Mouse (Mus musculus) liver, embryonic 16.5 days (tissue): ENCODE data around the gene Lect2. TPM values are rescaled to one million over a fixed set of nuclear protein-coding genes. Genes with fewer than 3 reads are reported as not detected.

Source experiments
- ATAC-seq: fragments of 200-750 bp; cut with Nextera tagmentation; 2 replicates; pipeline ENCODE4 v1.8.0; 2017; ENCODE audit warnings: low read depth, mild to moderate bottlenecking, moderate number of reproducible peaks, moderate library complexity
- H3K27ac ChIP-seq: fragments of 300-500 bp; sonication (generic); 2 replicates; pipeline ENCODE4 v1.5.1; 2014; ENCODE audit warnings: mild to moderate bottlenecking, low read length
- H3K27me3 ChIP-seq: fragments of 300-500 bp; sonication (generic); 2 replicates; pipeline ENCODE4 v1.6.1; 2014; ENCODE audit warnings: low read depth, low read length, mixed read lengths; ENCODE audit not compliant: control insufficient read depth, insufficient read depth
- H3K36me3 ChIP-seq: fragments of 300-500 bp; sonication (generic); 2 replicates; pipeline ENCODE4 v1.6.1; 2014; ENCODE audit warnings: mild to moderate bottlenecking; ENCODE audit not compliant: control insufficient read depth, insufficient read depth
- H3K4me1 ChIP-seq: fragments of 300-500 bp; sonication (generic); 2 replicates; pipeline ENCODE4 v1.6.1; 2014; ENCODE audit warnings: low read depth, low read length, mixed read lengths; ENCODE audit not compliant: control insufficient read depth
- H3K4me2 ChIP-seq: fragments of 300-500 bp; sonication (generic); 2 replicates; pipeline ENCODE4 v1.6.1; 2014; ENCODE audit warnings: low read depth, low read length, mixed read lengths
- H3K4me3 ChIP-seq: fragments of 300-500 bp; sonication (generic); 2 replicates; pipeline ENCODE4 v1.5.1; 2014; ENCODE audit warnings: low read depth, mild to moderate bottlenecking, low read length
- H3K9ac ChIP-seq: fragments of 300-500 bp; sonication (generic); 2 replicates; pipeline ENCODE4 v1.6.1; 2014; ENCODE audit warnings: low read depth, low read length
- H3K9me3 ChIP-seq: fragments of 300-500 bp; sonication (generic); replicated peaks from 2 replicates; pipeline ENCODE4 v1.6.1; 2016; ENCODE audit warnings: low read length; ENCODE audit not compliant: control insufficient read depth
- WGBS: fragments of 180-500 bp; shearing (Covaris S2); extraction: QIAGEN DNeasy Blood & Tissue Kit; methylation state at CpG from one replicate; pipeline ENCODE4 v1.1.7; 2014; ENCODE audit not compliant: insufficient replicate concordance; 5-methylcytosine and 5-hydroxymethylcytosine counted together
- polyA plus RNA-seq: library from polyadenylated mRNA; unstranded; fragments of >200 nt; fragmentation: Nextera tagmentation; extraction: Ambion mirVana; gene quantifications from 2 replicates; pipeline ENCODE4 v1.2.1, GENCODE M21; 2015

Lect2 gene
- polyA plus RNA-seq, 1 experiment from 2014 or later: 40.2 TPM

GRCm38 (mm10) chr13:56566336-56566735 is 18.0 kb upstream of the Lect2 start:
- H3K27me3 ChIP-seq: no peaks in the 10 kb centered on the region
- H3K4me3 ChIP-seq: no peak overlapping the region
- WGBS: 72% methylated on average over 10 of the region's 10 CpGs
- no peak overlapping the region for H3K4me2 ChIP-seq
- H3K4me1 ChIP-seq: no peaks in the 10 kb centered on the region
- H3K36me3 ChIP-seq: no peaks in the 10 kb centered on the region
- no peak for ATAC-seq
- H3K9ac ChIP-seq: no peak overlapping the region
- no peaks in the 10 kb centered on the region for H3K9me3 ChIP-seq
- H3K27ac ChIP-seq: no peak overlapping the region

- Histone ChIP-seq H3K27me3 (no peaks in the 10 kb centered on the region), H3K9ac (no peak overlapping the region), H3K36me3 (no peaks in the 10 kb centered on the region), H3K9me3 (no peaks in the 10 kb centered on the region), H3K4me1 (peaks cover 2% of the 10 kb centered on the region), H3K4me2 (no peak overlapping the region), H3K27ac (no peak overlapping the region), H3K4me3 (no peak overlapping the region)
- no peak for ATAC-seq
- WGBS: 27% methylated on average over 6 of the region's 6 CpGs
Measured at GRCm38 (mm10) chr13:56563075-56563474, 14.8 kb upstream of the Lect2 start.

GRCm38 (mm10) chr13:56561129-56561528 is 12.8 kb upstream of the Lect2 start:
- peak; percentile 71; the same call in 1 of the 2 replicates for ATAC-seq
- Histone ChIP-seq H3K4me1 (peaks cover 2% of the 10 kb centered on the region), H3K4me3 (no peak overlapping the region), H3K9ac (no peak overlapping the region), H3K9me3 (no peaks in the 10 kb centered on the region), H3K27ac (no peak overlapping the region), H3K27me3 (no peaks in the 10 kb centered on the region), H3K36me3 (no peaks in the 10 kb centered on the region), H3K4me2 (no peak overlapping the region)
- 57% methylated on average over 8 of the region's 8 CpGs for WGBS

DNA sequence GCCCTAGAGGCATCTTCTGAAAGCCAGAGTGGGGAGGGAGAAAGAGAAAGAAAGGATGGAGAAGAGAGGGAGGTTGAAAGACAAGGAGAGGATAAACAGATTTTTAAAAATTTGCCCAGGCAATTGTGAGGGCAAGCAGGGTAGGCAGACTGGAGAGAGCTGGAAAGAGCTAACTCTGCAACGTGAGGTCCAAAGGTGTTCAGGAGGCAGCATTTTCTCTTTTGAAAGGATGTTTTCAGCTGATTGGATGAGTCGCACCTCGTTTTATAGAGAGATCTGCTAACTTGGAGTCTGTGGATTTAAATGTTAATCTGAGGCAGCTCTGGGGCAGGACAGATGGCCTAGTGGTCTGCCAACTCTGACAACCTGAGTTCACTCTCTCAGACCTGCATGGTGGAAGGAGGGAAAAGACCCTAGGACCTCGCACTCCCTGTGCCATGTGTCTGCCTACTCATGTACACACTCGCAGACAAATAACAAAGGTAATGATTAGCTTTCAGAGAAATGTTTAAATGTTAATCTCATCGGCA is 11.6 kb upstream of the Lect2 start:
- no peak overlapping the region for H3K4me3 ChIP-seq
- peaks cover 2% of the 10 kb centered on the region for H3K4me1 ChIP-seq
- no peaks in the 10 kb centered on the region for H3K9me3 ChIP-seq
- H3K4me2 ChIP-seq: no peak overlapping the region
- H3K36me3 ChIP-seq: no peaks in the 10 kb centered on the region
- H3K9ac ChIP-seq: no peak overlapping the region
- no peak for ATAC-seq
- no peak overlapping the region for H3K27ac ChIP-seq
- 45% methylated on average over 6 of the region's 6 CpGs for WGBS
- no peaks in the 10 kb centered on the region for H3K27me3 ChIP-seq

- peaks cover 2% of the 10 kb centered on the region for H3K4me1 ChIP-seq
- no peaks in the 10 kb centered on the region for H3K27me3 ChIP-seq
- no peak overlapping the region for H3K9ac ChIP-seq
- no peaks in the 10 kb centered on the region for H3K36me3 ChIP-seq
- no peaks in the 10 kb centered on the region for H3K9me3 ChIP-seq
- peak overlapping the region; percentile 42; the same call in 1 of the 2 replicates for H3K27ac ChIP-seq
- H3K4me2 ChIP-seq: no peak overlapping the region
- peak; percentile 71 for ATAC-seq
- WGBS: 26% methylated on average over 3 of the region's 3 CpGs
- H3K4me3 ChIP-seq: no peak overlapping the region
Measured at GRCm38 (mm10) chr13:56558811-56559210, 10.5 kb upstream of the Lect2 start.

GRCm38 (mm10) chr13:56556701-56557100 is 8.4 kb upstream of the Lect2 start:
- ATAC-seq: no peak
- no peaks in the 10 kb centered on the region for H3K36me3 ChIP-seq
- WGBS: 44% methylated on average over 3 of the region's 3 CpGs
- peaks cover 2% of the 10 kb centered on the region for H3K4me1 ChIP-seq
- H3K4me3 ChIP-seq: no peak overlapping the region
- no peak overlapping the region for H3K4me2 ChIP-seq
- H3K27ac ChIP-seq: no peak overlapping the region
- no peaks in the 10 kb centered on the region for H3K9me3 ChIP-seq
- H3K9ac ChIP-seq: no peak overlapping the region
- no peaks in the 10 kb centered on the region for H3K27me3 ChIP-seq

DNA sequence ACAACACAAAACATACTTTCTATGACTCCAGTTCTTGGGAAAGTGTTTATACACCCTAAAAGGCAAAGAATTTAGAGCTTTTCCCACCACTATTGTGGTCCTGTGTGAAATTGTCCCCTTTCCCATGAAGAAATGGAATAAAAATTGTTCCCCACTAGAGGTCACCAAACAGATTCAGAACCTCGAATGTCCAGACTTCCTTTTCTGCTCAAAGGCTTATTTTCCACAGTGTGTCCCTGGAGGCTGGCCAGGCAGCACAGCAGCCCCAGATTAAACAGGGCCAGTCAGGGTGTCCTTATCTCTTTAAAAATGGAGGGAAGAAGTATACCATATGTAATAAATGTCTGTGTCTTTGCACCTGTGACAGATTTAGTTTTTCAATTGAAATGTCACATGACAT is 7.7 kb upstream of the Lect2 start:
- peaks cover 2% of the 10 kb centered on the region for H3K4me1 ChIP-seq
- no peak for ATAC-seq

GRCm38 (mm10) chr13:56554409-56554808 is 6.1 kb upstream of the Lect2 start:
- Histone ChIP-seq H3K36me3 (no peaks in the 10 kb centered on the region), H3K4me3 (no peak overlapping the region), H3K4me2 (no peak overlapping the region), H3K27ac (no peak overlapping the region), H3K9ac (no peak overlapping the region), H3K27me3 (no peaks in the 10 kb centered on the region), H3K9me3 (no peaks in the 10 kb centered on the region), H3K4me1 (peaks cover 5% of the 10 kb centered on the region)
- no peak for ATAC-seq
- WGBS: 3% methylated on average over 2 of the region's 2 CpGs

More for the DNA sequence above, 7.7 kb upstream of the Lect2 start:
- H3K36me3 ChIP-seq: no peaks in the 10 kb centered on the region
- no peak overlapping the region for H3K27ac ChIP-seq
- WGBS: 0% methylated on average over 1 of the region's 1 CpGs
- no peaks in the 10 kb centered on the region for H3K9me3 ChIP-seq
- H3K4me3 ChIP-seq: no peak overlapping the region
- no peaks in the 10 kb centered on the region for H3K27me3 ChIP-seq
- no peak overlapping the region for H3K9ac ChIP-seq
- H3K4me2 ChIP-seq: no peak overlapping the region

GRCm38 (mm10) chr13:56553923-56554322 is 5.6 kb upstream of the Lect2 start:
- no peaks in the 10 kb centered on the region for H3K9me3 ChIP-seq
- ATAC-seq: no peak
- no peak overlapping the region for H3K4me2 ChIP-seq
- no peaks in the 10 kb centered on the region for H3K27me3 ChIP-seq
- no peak overlapping the region for H3K4me3 ChIP-seq
- 29% methylated on average over 2 of the region's 2 CpGs for WGBS
- peaks cover 6% of the 10 kb centered on the region for H3K4me1 ChIP-seq
- no peaks in the 10 kb centered on the region for H3K36me3 ChIP-seq
- no peak overlapping the region for H3K27ac ChIP-seq
- H3K9ac ChIP-seq: no peak overlapping the region
